Mouse (Mus musculus) thymus, adult 2 months (tissue): Measurements from ENCODE around the gene Fam189b. TPM values are rescaled to one million over a fixed set of nuclear protein-coding genes. Genes with fewer than 3 reads are reported as not detected.

ENCODE experiments used
- DNase-seq: peaks from one replicate; pipeline ENCODE4 v3.0.0; 2021
- H3K27ac ChIP-seq: fragments of 200-500 bp; 2 replicates; pipeline ENCODE4 v1.5.1; 2012; ENCODE audit warnings: low read length, control low read depth; ENCODE audit not compliant: control insufficient read depth, insufficient read depth
- H3K27me3 ChIP-seq: fragments of 200-500 bp; 2 replicates; pipeline ENCODE4 v1.6.1; 2012; ENCODE audit warnings: mild to moderate bottlenecking, low read length, moderate library complexity, mixed read lengths; ENCODE audit not compliant: control insufficient read depth, insufficient read depth
- H3K36me3 ChIP-seq: fragments of 200-500 bp; 2 replicates; pipeline ENCODE4 v1.6.1; 2012; ENCODE audit warnings: mild to moderate bottlenecking, low read length, moderate library complexity; ENCODE audit not compliant: control insufficient read depth, insufficient read depth
- H3K4me1 ChIP-seq: fragments of 200-500 bp; replicated peaks from 2 replicates; pipeline ENCODE4 v1.6.1; 2012; ENCODE audit warnings: low read length; ENCODE audit not compliant: control insufficient read depth, insufficient read depth
- H3K4me3 ChIP-seq: fragments of 200-500 bp; 2 replicates; pipeline ENCODE4 v1.5.1; 2012; ENCODE audit warnings: mild to moderate bottlenecking, low read length, control low read depth, moderate library complexity; ENCODE audit not compliant: control insufficient read depth, insufficient read depth
- CTCF ChIP-seq: fragments of 200-500 bp; IDR thresholded peaks from 2 replicates; pipeline ENCODE4 v1.5.1; 2012; ENCODE audit warnings: mild to moderate bottlenecking, control low read depth, low read length, moderate library complexity, borderline replicate concordance; ENCODE audit not compliant: control insufficient read depth, poor library complexity, insufficient read depth; ENCODE audit errors: extremely low read depth
- POLR2A ChIP-seq: fragments of 200-500 bp; IDR thresholded peaks from 2 replicates; pipeline ENCODE4 v1.6.1; 2012; ENCODE audit warnings: mild to moderate bottlenecking, low read length, control low read depth, moderate library complexity; ENCODE audit not compliant: control insufficient read depth, poor library complexity, insufficient read depth; ENCODE audit errors: extremely low read depth
- WGBS: fragments of 180-500 bp; shearing (Covaris S2); methylation state at CpG from one replicate; pipeline ENCODE4 v1.1.7; 2018; 5-methylcytosine and 5-hydroxymethylcytosine counted together
- polyA plus RNA-seq: library from polyadenylated mRNA; depleted of rRNA; stranded (reverse); fragments of >200 nt; gene quantifications from 2 replicates; pipeline ENCODE4 v1.2.3, GENCODE M21; 2012; rRNA removed

Fam189b gene
- polyA plus RNA-seq = 250 and 278 TPM in 2 replicates

GRCm38 (mm10) chr3:89183058-89183958 lies at the start of gene Fam189b:
TSS of gene Fam189b (plus strand) at chr3:89183143.
- peak within 1 kb of the TSS; percentile 49 for H3K27ac ChIP-seq
- WGBS = 8% methylated on average over 39 of the region's 39 CpGs

GRCm38 (mm10) chr3:89133752-89134151 lies 49.2 kb upstream of the Fam189b start:
- TF ChIP-seq POLR2A (no peak), CTCF (no peak)
- no peak overlapping the region for H3K4me3 ChIP-seq
- WGBS = 86% methylated on average over 1 of the region's 1 CpGs
- no peaks in the 10 kb centered on the region for H3K36me3 ChIP-seq
- H3K4me1 ChIP-seq = 0 out of 2 replicates have a peak, but pooled peaks cover 5% of the 10 kb centered on the region
- DNase-seq = no peak
- H3K27ac ChIP-seq = no peak overlapping the region
- no peaks in the 10 kb centered on the region; the same call in 1 of the 2 replicates for H3K27me3 ChIP-seq

More at GRCm38 (mm10) chr3:89183058-89183958, at the start of gene Fam189b:
- Histone ChIP-seq H3K4me3 (peak within 1 kb of the TSS; percentile 62), H3K4me1 (peaks cover 56% of the 10 kb centered on the region), H3K27me3 (no peaks in the 10 kb centered on the region), H3K36me3 (peaks cover 11% of the 10 kb centered on the region; the same call in 1 of the 2 replicates)
- DNase-seq = peak; percentile 89
- TF ChIP-seq POLR2A = peak; percentile 78; the same call in 1 of the 2 replicates
- peak; percentile 54; the same call in 1 of the 2 replicates for TF ChIP-seq CTCF

GRCm38 (mm10) chr3:89135958-89136357 lies 47.0 kb upstream of the Fam189b start, which contains the start of gene Pklr:
TSS of gene Pklr (plus strand) at chr3:89136142.
- Histone ChIP-seq H3K4me3 (no peak within 1 kb of the TSS), H3K27me3 (no peaks in the 10 kb centered on the region; the same call in 1 of the 2 replicates), H3K36me3 (no peaks in the 10 kb centered on the region), H3K27ac (no peak within 1 kb of the TSS), H3K4me1 (0 out of 2 replicates have a peak, but pooled peaks cover 5% of the 10 kb centered on the region)
- no peak for DNase-seq
- TF ChIP-seq CTCF = no peak
- no peak for TF ChIP-seq POLR2A
- 69% methylated on average over 3 of the region's 3 CpGs for WGBS

GRCm38 (mm10) chr3:89136365-89136764 lies 46.6 kb upstream of the Fam189b start:
- DNase-seq = peak; percentile 58
- H3K36me3 ChIP-seq = no peaks in the 10 kb centered on the region
- H3K27me3 ChIP-seq = no peaks in the 10 kb centered on the region; the same call in 1 of the 2 replicates
- H3K4me1 ChIP-seq = 0 out of 2 replicates have a peak, but pooled peaks cover 5% of the 10 kb centered on the region
- no peak overlapping the region for H3K4me3 ChIP-seq
- TF ChIP-seq POLR2A = no peak
- peak; percentile 74; the same call in 1 of the 2 replicates for TF ChIP-seq CTCF
- no peak overlapping the region for H3K27ac ChIP-seq
- WGBS = 50% methylated on average over 9 of the region's 9 CpGs

GRCm38 (mm10) chr3:89144821-89145220 lies 38.1 kb upstream of the Fam189b start:
- no peaks in the 10 kb centered on the region for H3K36me3 ChIP-seq
- H3K4me1 ChIP-seq = no peaks in the 10 kb centered on the region
- WGBS = 69% methylated on average over 10 of the region's 10 CpGs
- no peak for TF ChIP-seq POLR2A
- no peak for TF ChIP-seq CTCF
- no peak overlapping the region for H3K4me3 ChIP-seq
- H3K27ac ChIP-seq = no peak overlapping the region
- no peak for DNase-seq
- H3K27me3 ChIP-seq = no peaks in the 10 kb centered on the region

- no peak for DNase-seq
- 75% methylated on average over 8 of the region's 8 CpGs for WGBS
- Histone ChIP-seq H3K4me1 (no peaks in the 10 kb centered on the region), H3K27ac (no peak overlapping the region), H3K27me3 (no peaks in the 10 kb centered on the region), H3K36me3 (no peaks in the 10 kb centered on the region), H3K4me3 (no peak overlapping the region)
- no peak for TF ChIP-seq CTCF
- no peak for TF ChIP-seq POLR2A
Observed at GRCm38 (mm10) chr3:89145566-89145965, 37.4 kb upstream of the Fam189b start.
